Mouse (Mus musculus) kidney, postnatal 0 days (tissue): Measurements from ENCODE around the gene Ilf2. TPM values are rescaled to one million over a fixed set of nuclear protein-coding genes. Genes with fewer than 3 reads are reported as not detected.

ENCODE experiments used
- ATAC-seq: fragments of 200-750 bp; cut with Nextera tagmentation; replicated peaks from 2 replicates; pipeline ENCODE4 v1.8.0; 2017; ENCODE audit warnings: low read depth, moderate number of reproducible peaks, moderate TSS enrichment, moderate library complexity; ENCODE audit not compliant: low FRiP score
- DNase-seq: peaks from one replicate; pipeline ENCODE4 v3.0.0-alpha.2; 2016; ENCODE audit warnings: low spot score
- H3K27ac ChIP-seq: fragments of 300-500 bp; sonication (generic); 2 replicates; pipeline ENCODE4 v1.5.1; 2014; ENCODE audit warnings: mild to moderate bottlenecking
- H3K27me3 ChIP-seq: fragments of 300-500 bp; sonication (generic); 2 replicates; pipeline ENCODE4 v1.6.1; 2014; ENCODE audit warnings: low read length, mixed read lengths; ENCODE audit not compliant: insufficient read depth
- H3K36me3 ChIP-seq: fragments of 300-500 bp; sonication (generic); 2 replicates; pipeline ENCODE4 v1.6.1; 2014; ENCODE audit warnings: low read length, mixed read lengths; ENCODE audit not compliant: insufficient read depth
- H3K4me1 ChIP-seq: fragments of 300-500 bp; sonication (generic); replicated peaks from 2 replicates; pipeline ENCODE4 v1.6.1; 2014; ENCODE audit warnings: antibody characterized with exemption, low read length, mixed read lengths; ENCODE audit not compliant: insufficient read depth
- H3K4me2 ChIP-seq: fragments of 300-500 bp; sonication (generic); 2 replicates; pipeline ENCODE4 v1.6.1; 2014; ENCODE audit warnings: mild to moderate bottlenecking, low read length, moderate library complexity, mixed read lengths
- H3K4me3 ChIP-seq: fragments of 300-500 bp; sonication (generic); replicated peaks from 2 replicates; pipeline ENCODE4 v1.5.1; 2014; ENCODE audit warnings: low read depth, low read length
- H3K9ac ChIP-seq: fragments of 300-500 bp; sonication (generic); 2 replicates; pipeline ENCODE4 v1.6.1; 2014; ENCODE audit warnings: low read depth, low read length
- H3K9me3 ChIP-seq: fragments of 300-500 bp; sonication (generic); replicated peaks from 2 replicates; pipeline ENCODE4 v1.6.1; 2016; ENCODE audit warnings: low read length, inconsistent platforms, mixed read lengths
- CTCF ChIP-seq: IDR thresholded peaks from 2 replicates; pipeline ENCODE4 v1.5.1; 2016; ENCODE audit warnings: antibody characterized with exemption, low read depth, mild to moderate bottlenecking, moderate library complexity
- WGBS: fragments of 180-500 bp; shearing (Covaris S2); extraction: QIAGEN DNeasy Blood & Tissue Kit; methylation state at CpG from one replicate; pipeline ENCODE4 v1.1.7; 2014; 5-methylcytosine and 5-hydroxymethylcytosine counted together
- polyA plus RNA-seq: library from polyadenylated mRNA; unstranded; fragments of >200 nt; fragmentation: Nextera tagmentation; extraction: Ambion mirVana; gene quantifications from 2 replicates; pipeline ENCODE4 v1.2.1, GENCODE M21; 2015

Gene Ilf2
- polyA plus RNA-seq, 1 experiment from 2014 or later, result 118 TPM

DNA sequence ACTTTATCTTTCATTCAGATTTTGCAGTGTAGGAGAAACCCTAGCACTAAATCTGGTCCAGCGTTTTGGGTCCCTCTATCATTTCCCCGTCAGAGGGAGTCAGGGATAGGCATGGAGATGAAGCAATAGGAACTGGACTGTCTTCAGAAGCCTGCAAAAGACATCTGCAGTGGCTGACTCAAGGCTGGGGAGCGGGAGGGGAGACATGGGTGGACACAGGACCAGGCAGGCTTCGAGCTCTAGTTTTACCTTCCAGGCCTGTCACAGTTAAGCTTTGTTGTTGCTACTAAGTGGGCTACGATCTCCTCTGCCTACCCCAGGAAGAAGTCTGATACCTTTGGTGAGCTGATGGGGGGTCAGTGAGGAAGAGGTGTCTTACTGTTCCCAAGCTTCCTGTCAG lies 36.4 kb downstream of the Ilf2 start:
- 77% methylated on average over 5 of the region's 5 CpGs for WGBS

DNA sequence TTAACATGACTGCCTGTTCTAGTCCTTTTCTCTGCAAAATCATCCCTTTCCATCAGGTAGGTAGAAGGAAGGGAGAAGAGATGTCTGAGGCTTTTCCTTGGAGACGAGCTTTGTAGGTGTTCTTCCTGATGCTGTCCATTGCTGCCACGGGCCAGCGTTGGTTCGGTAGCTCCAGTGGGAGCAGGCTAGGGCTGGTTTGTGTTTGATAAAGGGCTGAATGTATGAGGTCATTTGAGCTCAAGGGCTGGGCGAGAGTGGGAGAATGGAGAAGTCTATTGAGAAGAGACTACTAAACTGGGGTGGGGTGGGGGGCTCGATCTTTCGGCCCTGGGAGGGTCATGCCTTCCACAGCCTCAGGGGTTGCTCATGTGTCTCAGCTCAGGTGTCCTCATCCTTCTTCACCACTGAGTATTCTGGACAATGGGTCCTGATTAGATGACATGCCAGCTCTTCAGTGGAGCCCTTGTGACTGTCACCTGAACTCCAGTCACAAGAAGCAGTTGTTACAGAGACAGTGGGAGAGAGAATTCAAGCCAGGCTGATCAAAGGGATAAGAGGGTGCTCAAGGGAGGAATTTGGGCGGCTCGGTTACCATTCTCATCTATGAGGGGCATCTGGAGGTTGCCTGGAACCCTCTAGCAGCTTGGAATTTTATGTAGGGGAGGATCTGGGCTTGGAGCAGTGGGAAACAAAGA lies 37.2 kb downstream of the Ilf2 start:
- Histone ChIP-seq H3K9me3 (no peaks in the 10 kb centered on the region), H3K4me2 (peak overlapping the region; percentile 84), H3K9ac (0 out of 2 replicates have a peak overlapping the region, but pooled peaks have one; percentile 58), H3K4me3 (peak overlapping the region; percentile 46; the same call in 1 of the 2 replicates), H3K27me3 (no peaks in the 10 kb centered on the region), H3K4me1 (peaks cover 16% of the 10 kb centered on the region), H3K36me3 (no peaks in the 10 kb centered on the region), H3K27ac (peak overlapping the region; percentile 81)
- 57% methylated on average over 9 of the region's 9 CpGs for whole genome bisulfite sequencing
- DNase-seq, result peak; percentile 27
- TF ChIP-seq CTCF, result no peak
- no peak for ATAC-seq

More for the DNA sequence above, 36.4 kb downstream of the Ilf2 start:
- Histone ChIP-seq H3K27me3 (no peaks in the 10 kb centered on the region), H3K4me2 (no peak overlapping the region), H3K36me3 (no peaks in the 10 kb centered on the region), H3K4me1 (peaks cover 16% of the 10 kb centered on the region), H3K27ac (no peak overlapping the region), H3K4me3 (no peak overlapping the region), H3K9ac (no peak overlapping the region), H3K9me3 (no peaks in the 10 kb centered on the region)
- ATAC-seq, result no peak
- no peak for DNase-seq
- TF ChIP-seq CTCF, result no peak

DNA sequence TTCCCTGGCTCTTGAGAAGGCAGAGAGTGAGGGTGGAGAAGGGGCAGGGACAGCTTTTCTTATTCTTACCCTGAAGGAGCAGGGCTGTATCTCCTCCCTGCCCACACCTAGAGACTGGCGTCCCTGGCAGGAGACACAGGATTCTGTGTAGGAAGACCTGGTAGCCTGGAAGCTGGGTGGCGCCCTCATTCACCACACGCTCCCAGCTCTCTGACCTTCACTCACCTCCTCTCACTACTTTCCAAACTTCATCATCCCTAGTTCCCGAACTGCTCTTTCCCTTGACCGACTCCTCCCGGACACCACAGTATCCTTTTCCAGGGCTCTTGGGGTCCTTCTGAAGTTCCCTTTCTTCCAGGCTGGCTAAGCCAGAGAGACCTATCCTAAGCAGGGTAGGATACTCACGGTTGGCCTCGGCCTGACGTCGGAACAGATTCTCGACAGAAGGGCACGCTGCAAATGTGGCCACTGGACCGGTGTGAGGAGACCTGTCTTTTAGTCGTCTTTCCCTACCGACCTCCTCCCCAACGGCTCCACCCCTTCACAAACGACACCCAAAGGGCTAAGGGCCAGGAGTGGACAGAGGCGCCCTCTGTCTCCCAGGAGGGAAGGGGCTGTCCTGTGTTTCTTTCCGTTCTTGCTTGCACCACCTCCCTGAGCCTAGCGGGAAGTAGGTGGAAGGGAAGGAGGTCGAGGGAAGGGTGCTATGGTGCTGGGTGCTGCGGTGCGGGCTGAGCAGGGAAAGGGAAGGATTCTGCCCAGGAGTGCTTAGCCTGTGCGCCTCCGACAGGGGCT lies 38.1 kb downstream of the Ilf2 start, which contains the start of the genes S100a1 and S100a13:
Gene S100a1 (minus strand): TSS at position 597 of the 795 bp plus-strand sequence.
Gene S100a13 (plus strand): TSS at position 640 of the 795 bp plus-strand sequence.
- peak within 1 kb of the TSS; percentile 58 for H3K9ac ChIP-seq
- DNase-seq (peak; percentile 82), ATAC-seq (peak; percentile 65)
- peak; percentile 61; the same call in 1 of the 2 replicates for TF ChIP-seq CTCF
- WGBS, result 3% methylated on average over 25 of the region's 25 CpGs
- H3K4me3 ChIP-seq, result peak within 1 kb of the TSS; percentile 46
- peaks cover 16% of the 10 kb centered on the region for H3K4me1 ChIP-seq
- H3K27ac ChIP-seq, result peak within 1 kb of the TSS; percentile 81
- peak within 1 kb of the TSS; percentile 84 for H3K4me2 ChIP-seq
- no peaks in the 10 kb centered on the region for H3K27me3 ChIP-seq
- no peaks in the 10 kb centered on the region for H3K36me3 ChIP-seq
- H3K9me3 ChIP-seq, result no peaks in the 10 kb centered on the region

DNA sequence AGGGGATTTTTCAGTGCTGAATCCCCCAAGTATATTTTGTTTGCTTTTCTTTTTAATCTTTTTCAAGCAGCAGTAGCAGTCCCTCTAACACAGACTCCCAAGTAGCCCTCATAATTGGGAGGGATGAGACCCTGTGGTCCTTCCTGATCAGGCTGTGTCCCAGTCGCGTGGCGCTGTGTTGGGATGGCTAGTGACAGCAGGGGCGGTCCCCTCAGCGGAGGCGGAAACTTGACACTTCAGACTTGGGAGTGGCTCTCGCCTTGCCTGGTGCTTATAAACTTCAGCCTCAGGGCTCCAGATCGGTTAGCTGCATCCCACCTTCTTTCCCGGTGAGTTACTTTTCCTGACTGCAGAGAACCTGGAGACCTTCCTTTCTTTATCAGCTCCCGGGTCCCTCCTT lies 38.8 kb downstream of the Ilf2 start:
- H3K4me1 ChIP-seq, result peaks cover 16% of the 10 kb centered on the region
- H3K9me3 ChIP-seq, result no peaks in the 10 kb centered on the region
- no peak for TF ChIP-seq CTCF
- peak overlapping the region; percentile 81 for H3K27ac ChIP-seq
- no peaks in the 10 kb centered on the region for H3K27me3 ChIP-seq
- peak; percentile 73 for ATAC-seq
- DNase-seq, result peak; percentile 88
- H3K36me3 ChIP-seq, result no peaks in the 10 kb centered on the region
- peak overlapping the region; percentile 46 for H3K4me3 ChIP-seq
- under 1% methylated on average over 10 of the region's 10 CpGs for WGBS
- peak overlapping the region; percentile 84 for H3K4me2 ChIP-seq
- peak overlapping the region; percentile 58 for H3K9ac ChIP-seq

DNA sequence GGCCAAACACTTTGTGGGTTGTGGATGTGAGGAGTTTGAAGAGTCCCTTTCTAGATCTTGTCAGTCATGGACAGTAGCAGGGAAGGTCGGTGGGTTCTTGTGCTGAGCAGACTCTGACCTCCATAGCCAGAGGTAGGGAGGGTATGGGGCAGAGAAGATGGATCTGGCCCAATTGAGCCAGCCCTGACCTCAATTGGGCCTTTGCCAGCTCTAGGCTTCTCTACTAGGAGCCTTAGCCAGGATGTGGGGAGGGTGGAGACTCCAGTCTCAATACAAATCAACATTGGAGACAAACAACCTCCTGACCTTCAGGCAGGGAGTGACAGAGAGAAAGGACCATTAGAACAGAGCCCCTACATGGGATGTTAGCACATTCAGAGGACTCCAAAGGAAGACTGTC lies 39.3 kb downstream of the Ilf2 start:
- H3K4me3 ChIP-seq, result peak overlapping the region; percentile 46
- no peak for TF ChIP-seq CTCF
- peak overlapping the region; percentile 81 for H3K27ac ChIP-seq
- no peaks in the 10 kb centered on the region for H3K27me3 ChIP-seq
- WGBS, result 36% methylated on average over 1 of the region's 1 CpGs
- no peaks in the 10 kb centered on the region for H3K36me3 ChIP-seq
- peak overlapping the region; percentile 58 for H3K9ac ChIP-seq
- no peaks in the 10 kb centered on the region for H3K9me3 ChIP-seq
- ATAC-seq (no peak), DNase-seq (peak; percentile 21)
- H3K4me2 ChIP-seq, result peak overlapping the region; percentile 84
- peaks cover 16% of the 10 kb centered on the region for H3K4me1 ChIP-seq

DNA sequence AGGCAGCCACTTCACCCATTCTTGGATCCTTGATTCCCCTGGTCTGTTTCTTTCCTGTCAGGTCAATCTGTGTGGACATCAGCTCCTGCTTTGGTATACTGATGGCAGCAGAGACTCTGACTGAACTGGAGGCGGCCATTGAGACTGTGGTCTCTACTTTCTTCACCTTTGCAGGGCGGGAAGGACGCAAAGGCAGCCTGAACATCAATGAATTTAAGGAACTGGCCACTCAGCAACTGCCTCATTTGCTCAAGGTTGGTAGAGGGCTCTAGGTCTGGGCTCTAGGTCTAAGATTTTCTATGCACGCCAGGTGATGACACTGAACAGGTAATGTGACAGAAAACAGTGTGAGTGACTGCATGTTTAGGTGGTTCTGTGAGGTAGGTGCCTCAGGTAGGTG lies 39.9 kb downstream of the Ilf2 start:
- H3K4me1 ChIP-seq, result peaks cover 16% of the 10 kb centered on the region
- TF ChIP-seq CTCF, result no peak
- H3K4me2 ChIP-seq, result peak overlapping the region; percentile 84; the same call in 1 of the 2 replicates
- H3K9me3 ChIP-seq, result no peaks in the 10 kb centered on the region
- no peak for DNase-seq
- H3K9ac ChIP-seq, result no peak overlapping the region
- H3K27ac ChIP-seq, result no peak overlapping the region
- 94% methylated on average over 4 of the region's 4 CpGs for WGBS
- no peaks in the 10 kb centered on the region for H3K27me3 ChIP-seq
- H3K4me3 ChIP-seq, result no peak overlapping the region
- ATAC-seq, result no peak
- H3K36me3 ChIP-seq, result no peaks in the 10 kb centered on the region
